Mouse (Mus musculus) gastrocnemius, postnatal 25 days (tissue): Measurements from ENCODE around the gene Epc2. TPM values are rescaled to one million over a fixed set of nuclear protein-coding genes. Genes with fewer than 3 reads are reported as not detected.

Experiments
- DNase-seq: peaks from one replicate; pipeline ENCODE4 v3.0.0; 2022
- long read RNA-seq, 2 experiments: library from polyadenylated mRNA; stranded (forward); transcript quantifications; one replicate each; pipeline ENCODE4 v2.0.0; 2021
- total RNA-seq, 2 experiments: library from RNA; stranded (reverse); gene quantifications; 1 replicate in 1 of 2; 2 replicates in 1 of 2; pipeline ENCODE4 v1.2.3; 2021

Gene Epc2
- total RNA-seq, result 10 to 100 TPM; 10.9 to 11.9 TPM
- long read RNA-seq, experiment 1, partial matches to known transcripts, result 0 of 3 reads
- long read RNA-seq, experiment 1, other reads (novel, unspliced or antisense), result 3 of 3 reads
- long read RNA-seq, experiment 2, partial matches to known transcripts, result 1 of 3 reads
- long read RNA-seq, experiment 2, other reads (novel, unspliced or antisense), result 2 of 3 reads

DNA sequence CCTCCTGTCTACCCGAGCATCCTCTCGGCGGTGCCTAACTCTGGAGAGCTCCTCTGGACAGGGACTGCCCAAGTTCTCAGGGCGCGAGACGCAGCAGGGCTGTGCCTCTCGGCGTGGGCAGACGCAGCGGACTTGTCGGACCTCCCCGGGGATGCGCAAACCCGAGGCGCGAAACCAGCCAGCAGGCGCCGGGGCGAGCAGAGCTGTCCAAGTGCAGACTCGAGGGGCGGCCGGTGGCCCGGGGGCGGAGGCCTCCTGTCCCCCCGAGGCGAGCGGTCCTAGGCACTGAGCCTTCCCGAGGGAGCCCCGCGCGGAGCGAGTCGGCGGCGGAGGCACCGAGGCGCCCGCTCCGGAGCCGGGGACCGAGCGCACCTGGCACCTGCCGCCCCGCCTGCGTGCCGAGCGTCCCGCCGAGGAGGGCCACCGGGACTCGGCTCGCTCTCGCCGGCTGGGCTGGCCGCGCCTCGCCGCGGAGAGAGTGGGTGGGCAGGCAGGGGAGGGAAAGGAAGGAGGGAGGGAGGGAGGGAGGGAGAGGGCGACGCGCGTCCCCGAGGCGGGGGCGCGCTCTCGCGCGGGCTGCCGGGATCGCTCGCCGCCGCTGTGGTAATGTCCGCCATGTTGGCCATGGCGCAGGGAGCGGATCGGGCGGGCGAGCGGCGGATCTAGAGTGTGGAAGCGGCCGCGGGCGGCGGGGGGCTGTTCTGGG is at the start of gene Epc2:
Epc2 (plus strand) TSS at position 556 of the 706 bp plus-strand sequence.
- DNase-seq, result peak; percentile 85

DNA sequence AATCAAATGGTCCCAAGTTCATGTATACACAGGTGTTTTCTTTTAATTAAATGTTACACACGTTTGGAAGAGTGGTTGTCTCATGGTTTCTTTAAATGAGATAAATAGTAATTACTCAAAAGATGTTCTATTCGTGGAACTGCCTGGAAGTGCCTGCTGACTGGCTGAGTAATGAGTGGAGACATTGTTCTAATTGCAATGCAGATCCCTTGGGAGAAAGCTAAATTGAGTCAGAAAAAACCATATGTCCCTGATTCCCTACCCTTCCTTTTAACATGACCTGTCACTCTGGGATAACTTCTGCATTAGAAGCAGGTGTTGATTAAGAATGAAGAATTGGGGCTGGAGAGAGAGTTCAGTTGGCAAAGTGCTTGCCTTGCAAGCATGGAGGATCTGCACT is 45.3 kb upstream of the Epc2 start:
- DNase-seq, result no peak

DNA sequence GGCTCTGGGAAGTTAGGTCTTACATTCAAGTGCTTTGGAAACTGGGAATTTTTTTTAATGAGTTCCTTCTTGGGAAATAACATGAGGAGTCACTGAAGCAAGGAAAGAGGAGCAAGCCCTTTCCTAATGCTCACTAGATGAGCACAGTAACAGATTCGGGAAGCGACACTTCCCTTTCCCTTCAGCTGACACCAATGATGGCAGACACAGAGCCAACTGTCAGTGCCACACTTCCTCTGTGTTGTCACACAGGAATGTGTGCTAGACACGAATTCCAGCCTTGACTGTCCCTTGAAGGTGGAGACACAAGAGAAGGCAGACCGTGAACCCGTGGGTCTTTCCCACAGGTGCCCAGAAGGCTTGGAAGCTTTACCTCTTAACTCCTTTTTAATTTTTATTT is 39.6 kb upstream of the Epc2 start:
- DNase-seq, result no peak

DNA sequence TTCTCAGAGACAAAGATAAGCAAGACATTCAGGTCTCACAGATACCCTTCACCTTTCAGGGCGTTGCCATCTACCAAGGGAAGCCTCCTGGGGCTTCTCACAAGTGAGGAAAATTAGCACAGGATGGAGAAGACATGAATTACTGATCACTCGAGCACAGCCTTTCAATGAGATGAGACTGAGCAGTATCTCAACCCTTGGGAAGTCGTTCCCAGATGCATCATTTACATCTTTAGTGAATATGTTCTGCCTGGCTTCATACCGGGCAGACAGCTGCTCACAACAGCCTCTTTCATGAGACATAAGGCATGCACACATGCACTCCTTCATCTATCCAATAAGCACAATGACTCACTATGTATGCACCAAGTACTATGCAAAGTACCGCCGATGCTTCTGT is 38.7 kb upstream of the Epc2 start:
- no peak for DNase-seq

DNA sequence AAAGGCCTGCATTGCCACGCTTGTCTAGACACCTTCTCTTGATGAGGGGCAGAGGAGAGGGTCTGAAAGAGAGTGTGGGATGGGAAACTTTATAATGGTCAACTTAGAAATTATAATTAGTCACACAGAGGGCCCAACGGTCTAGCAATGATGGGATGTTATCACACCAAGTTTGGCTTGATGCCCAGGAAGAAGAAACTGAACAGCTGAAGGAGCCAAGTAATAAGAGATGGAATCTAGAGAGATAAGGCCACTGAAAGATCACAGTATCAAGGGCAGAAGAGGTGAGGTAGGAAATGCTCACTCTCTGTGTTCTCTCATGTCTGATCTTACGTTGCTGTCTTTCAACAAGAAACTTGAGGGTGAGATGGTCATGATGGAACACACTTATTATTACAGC is 35.4 kb upstream of the Epc2 start:
- DNase-seq, result no peak

DNA sequence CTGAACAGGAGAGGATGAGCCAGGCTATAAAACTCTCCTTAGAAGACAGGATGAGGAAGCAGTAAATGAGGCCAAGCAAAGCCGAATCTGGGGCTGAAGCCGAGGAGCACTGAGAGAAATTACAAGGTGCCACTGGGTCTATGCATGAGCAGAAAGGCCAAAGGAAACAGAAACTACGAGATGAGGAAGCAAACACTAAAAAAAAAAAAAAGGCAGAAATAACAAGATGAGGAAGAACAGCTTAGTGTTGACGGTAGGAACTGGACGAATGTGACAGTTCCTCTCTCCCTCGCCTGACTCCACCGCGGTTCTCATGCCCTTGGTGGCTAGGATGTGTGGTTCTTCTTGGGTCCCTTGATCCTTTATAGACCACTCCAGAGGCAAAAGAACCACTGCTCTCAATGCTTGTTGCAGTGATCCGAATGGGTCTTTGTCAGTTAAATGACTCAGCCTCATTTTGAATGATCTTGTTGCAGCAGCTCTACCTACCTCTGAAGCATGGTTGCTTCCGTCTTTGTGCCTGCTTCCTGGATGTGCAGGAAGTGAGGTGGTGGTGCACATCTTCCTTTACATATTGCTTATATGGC is 34.2 kb upstream of the Epc2 start:
- DNase-seq, result no peak

DNA sequence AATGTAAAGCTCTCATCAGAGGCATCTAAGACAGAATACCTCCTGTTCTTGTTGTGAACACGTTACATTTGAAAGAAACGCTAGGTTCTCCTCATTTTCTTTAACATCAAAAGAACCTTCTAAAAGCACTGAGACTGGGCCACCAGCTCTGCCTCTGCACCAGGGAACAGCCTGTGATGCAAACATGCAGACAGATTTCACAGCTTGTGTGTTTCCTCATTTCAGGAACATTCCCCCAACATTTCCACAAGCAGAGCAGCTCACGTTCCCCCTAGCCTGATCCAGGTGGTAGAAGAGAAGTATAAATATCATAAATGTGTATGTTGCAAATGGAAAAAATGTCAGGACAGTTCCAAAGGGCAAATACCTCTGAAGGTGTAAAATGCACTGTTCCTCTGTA is 30.9 kb upstream of the Epc2 start:
- no peak for DNase-seq

DNA sequence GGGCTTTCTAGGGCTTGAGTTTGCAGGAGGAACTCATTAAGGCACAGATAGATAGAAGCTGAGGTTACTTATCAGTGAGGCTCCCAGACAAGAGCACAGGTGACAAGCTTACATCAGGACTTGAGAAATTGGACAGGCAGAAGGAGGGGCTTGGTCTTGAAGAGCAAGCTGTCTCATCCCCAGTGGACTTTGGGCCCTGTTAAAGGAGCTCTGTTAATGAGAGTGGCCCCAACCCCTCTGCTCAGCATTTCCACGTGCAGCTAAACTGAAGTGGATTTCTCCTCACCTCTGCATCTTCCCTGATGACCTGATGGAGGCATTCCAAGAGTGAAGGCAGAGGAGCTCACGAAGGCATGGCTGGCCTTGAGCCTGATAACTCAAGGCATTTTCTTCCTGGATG is 27.4 kb upstream of the Epc2 start:
- no peak for DNase-seq

DNA sequence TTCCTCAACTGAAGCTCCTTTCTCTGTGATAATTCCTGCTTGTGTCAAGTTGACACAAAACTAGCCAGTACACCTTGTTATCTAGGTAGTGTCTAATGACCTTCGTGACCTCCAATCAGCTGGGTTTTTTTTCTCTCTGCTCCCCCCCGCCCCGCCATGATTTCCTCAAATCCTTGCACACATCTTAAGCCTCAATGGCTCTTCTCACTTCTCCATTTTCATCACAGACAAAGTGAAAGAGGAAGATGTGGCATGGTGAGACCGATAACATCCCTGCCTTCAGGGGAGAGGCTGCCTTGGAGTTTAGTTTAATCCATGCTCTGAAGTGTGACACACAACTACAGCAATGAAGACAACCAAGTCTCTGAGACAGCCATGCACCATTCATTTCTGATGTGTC is 26.5 kb upstream of the Epc2 start:
- DNase-seq, result no peak

DNA sequence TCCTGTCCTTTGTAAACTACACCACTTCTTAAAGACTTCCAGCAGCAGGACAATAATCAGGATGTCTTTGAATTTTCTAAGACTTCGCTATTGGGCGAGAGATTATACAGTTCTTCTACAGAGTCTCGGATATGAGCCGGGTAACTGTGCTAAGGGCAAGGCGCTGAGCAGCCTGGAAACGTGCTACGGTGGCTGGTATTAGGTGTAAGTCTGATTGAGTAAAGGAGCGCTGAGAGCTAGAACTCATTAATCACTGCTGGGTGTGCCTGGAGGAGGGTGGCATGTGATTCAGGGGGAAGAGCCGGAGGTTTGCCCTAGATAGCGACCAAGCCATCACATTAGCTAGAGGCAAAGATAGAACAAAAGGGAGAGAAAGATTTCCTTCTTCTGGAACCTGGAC is 25.1 kb upstream of the Epc2 start:
- DNase-seq, result no peak

DNA sequence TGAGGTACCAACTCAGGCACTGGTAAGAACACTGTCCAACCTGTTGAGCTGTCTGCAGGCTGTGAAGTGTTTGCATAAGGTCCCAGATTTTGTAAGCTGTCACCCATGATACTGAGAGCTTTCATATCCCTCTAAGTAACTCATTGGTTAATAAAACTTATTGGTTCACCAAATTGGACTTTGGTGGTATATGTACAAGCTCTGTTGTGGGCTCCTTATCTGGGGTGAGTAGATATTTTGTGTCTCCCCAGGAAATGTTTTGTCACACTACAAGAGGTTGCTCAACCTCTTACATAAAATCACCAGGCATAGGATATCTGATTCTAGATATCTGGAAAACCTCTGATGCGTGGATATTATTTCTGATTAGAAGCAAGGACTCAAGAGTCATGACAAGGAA is 20.3 kb upstream of the Epc2 start:
- no peak for DNase-seq

DNA sequence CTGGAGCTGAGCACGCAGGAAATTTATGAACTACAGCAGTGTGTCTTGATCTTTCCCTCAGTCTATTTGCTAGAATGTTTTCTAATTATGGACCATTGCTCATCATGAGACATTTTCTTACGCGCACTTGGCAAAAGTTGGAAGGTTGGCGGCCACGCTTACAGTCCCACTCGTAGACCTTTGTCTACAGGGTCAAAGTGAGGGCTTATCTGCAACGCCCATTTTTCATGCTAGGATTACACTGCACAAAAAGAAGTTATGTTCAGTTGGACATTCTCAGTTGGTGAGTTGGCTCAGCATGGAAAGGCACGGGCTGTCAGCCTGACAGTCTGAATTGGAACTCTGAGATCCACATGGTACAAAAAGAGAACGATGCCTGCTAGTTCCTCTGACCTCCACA is 18.1 kb upstream of the Epc2 start:
- no peak for DNase-seq

DNA sequence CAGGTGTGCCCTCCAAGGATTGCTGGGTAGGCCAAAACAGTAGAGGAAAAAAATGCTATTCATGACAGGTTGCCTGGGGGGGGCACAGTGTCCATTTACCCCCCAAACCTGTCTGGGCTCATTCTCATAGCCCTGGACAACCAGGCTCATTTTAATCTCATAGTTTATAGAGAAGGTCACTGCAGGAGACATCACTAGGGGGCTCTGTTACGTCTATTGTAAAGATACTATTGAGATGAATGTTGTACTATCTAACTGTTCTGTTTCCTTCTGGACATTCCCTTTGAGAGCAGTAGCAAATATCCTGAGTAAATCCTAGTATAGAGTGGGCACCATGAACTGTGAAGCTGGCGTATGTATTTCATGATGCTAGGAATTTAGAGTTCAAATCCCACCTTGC is 5.0 kb upstream of the Epc2 start:
- no peak for DNase-seq

DNA sequence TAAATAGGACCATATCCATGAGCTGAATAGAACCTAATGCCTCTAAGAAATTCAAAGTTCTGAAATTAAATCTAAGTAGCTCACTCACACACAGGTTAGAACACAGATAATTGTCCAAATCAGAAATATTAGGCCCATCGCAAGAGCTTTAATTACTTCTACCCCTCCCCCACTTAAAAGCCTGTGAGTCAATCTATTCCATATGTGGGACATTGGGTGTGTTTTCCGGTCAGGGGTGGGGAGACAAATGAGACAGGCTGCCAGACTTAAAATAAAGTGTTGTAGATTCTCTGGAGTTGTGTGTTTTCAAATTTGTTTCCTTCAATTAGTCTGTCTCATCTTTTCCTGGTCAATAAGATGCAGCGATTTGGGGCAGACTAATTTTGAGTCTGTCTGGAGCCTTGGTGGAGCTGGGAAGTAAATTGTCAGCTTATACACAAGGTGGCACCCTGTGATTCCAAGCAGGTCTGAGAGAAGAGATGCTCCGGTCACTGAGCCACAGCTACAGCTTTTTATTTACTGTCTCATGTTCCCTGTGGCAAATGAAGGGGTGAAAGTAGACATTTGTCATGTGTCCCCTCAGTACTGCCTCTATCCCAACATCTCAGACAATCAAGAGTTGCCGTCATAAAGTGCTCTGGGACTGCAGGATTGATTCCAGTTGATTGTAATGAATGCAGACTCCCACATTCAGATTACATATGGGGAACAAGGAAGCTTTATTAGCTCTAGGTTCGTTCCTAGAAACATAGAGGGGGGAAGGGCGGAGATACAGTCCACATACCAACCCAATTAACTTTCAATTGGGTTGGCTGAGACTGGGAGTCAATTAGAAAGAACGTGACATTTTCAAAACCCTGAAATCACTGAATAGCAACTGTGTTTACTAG is 3.5 kb upstream of the Epc2 start:
- no peak for DNase-seq

DNA sequence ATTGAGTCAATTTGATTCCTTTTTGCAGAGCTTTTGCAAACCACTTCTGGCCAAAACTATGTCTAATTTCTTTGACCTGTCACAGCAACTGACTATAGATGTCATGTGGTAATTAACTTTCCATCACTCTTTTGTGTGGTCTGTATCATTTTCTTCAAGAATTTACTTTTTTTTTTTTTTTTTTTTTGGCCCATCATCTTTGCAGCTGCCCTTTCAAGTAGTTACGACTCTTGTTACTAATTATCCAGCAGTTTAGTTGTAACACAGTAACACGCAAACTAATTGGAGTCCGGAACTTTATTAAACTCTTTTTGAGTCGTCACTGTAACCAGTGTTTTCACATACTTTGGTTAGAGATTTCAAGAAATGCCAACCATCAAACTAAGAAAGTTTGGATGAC is 819 bp upstream of the Epc2 start:
- DNase-seq, result no peak

DNA sequence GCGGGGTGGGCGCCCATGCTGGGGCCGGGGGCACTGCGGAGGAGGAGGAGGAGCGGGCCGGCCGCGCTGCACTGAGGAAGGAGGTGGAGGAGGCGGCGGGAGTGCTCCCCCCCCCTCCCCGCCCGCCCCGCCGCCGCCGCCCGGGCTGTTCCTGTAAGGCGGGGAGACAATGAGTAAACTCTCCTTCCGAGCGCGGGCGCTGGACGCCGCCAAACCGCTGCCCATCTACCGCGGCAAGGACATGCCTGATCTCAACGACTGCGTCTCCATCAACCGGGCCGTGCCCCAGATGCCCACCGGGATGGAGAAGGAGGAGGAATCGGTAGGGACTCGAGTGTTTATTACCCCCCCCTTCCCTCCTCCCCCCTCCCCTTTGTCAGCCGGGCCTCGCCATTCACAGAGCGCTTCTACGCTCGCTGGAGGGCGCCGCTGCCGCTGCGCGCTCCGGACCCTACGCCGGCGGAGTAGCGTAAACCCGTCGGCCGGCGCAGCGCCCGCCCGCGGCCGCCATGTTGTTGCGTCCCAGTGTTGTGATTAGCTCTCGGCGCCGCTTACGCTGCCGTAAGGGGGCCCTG is 438 bp downstream of the Epc2 start:
- DNase-seq, result peak; percentile 94

DNA sequence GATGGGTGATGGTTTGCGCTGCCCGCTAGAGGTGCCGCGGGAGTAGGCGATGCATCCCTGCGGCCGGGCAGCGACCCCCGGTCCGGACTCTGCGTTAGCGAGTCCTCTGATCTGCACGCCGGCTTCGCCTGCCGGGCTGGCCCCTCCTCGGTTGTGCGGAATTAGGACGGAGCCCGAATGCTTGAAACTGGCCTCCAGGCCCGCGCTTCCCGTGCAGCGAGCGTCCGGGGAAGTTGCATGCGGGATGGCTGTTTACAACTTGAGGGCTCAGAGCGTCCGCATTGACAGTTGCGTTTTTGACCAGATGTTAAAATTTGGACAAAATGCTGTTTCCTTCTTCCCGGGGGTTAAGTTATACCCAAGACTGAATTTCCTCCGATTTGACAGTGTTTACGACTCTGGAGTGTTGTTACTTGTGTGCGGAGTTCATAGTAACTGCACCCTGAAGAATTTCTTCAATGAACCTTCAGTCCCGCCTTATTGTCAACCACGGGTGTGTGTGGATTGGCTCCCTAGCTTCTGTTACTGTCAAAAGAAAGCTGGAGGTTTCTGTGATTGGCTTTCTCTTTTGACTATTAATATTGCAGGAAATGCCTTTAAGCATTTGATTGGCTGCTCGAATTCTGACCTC is 1.3 kb downstream of the Epc2 start:
- peak; percentile 46 for DNase-seq

DNA sequence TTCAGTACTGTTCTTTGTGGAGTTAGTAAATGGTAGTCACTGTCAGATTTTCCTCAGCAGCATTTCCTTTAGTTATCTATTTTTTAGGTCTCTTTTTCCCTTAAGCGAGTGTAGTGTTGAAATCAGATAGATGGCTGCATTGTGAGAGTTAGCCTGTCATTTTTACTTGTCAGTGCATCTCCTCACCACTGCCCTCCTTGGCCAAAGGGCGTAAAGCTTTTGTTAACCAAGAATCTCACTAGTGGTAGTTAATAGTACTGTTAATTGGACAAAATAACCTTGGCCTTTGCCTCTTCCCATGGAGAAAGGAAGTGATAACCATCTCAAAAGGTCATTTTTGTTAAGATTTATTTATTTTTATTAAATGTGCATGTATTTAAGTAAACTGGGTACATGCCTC is 6.5 kb downstream of the Epc2 start:
- no peak for DNase-seq

DNA sequence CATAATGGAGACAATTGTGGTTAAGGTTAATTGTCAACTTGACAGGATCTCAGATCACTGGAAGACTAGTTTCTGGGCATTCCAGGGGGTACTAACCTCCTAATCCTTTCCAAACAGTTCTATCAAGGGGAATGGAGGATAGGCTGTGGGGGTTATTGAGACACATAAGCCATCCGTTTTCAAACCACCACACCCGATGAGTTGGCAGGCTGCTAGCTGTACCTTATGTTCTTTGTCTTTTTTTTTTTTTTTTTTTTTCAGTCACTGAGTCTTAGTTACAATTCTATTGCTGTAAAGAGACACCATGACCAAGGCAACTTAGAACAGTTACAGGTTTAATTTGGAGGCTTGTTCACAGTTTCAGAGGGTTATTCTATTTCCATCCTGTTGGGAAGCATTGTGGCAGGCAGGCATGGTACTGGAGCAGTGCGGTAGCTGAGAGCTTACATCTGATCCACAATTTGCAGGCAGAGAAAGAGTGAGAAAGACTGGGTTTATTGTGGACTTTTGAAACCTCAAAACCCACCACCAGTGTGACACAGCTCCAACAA is 14.5 kb downstream of the Epc2 start:
- no peak for DNase-seq

DNA sequence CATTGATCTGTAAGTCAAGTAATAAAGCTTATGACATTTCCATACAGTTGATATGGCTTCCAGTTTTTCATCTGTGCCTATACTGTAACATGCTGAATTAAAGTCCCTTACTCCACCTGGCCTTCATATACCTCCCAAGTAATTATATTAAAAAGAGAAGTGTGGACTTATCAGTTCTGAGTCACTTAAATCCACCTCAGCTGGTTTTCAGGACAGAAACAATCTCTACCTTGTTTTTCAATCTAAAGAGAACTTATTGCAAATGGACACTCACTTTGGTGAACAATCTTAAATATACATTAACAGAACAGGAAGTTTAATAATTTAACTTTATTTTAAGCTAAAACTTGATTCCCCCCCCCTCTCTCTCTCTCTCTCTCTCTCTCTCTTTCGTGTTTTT is 15.8 kb downstream of the Epc2 start:
- no peak for DNase-seq

DNA sequence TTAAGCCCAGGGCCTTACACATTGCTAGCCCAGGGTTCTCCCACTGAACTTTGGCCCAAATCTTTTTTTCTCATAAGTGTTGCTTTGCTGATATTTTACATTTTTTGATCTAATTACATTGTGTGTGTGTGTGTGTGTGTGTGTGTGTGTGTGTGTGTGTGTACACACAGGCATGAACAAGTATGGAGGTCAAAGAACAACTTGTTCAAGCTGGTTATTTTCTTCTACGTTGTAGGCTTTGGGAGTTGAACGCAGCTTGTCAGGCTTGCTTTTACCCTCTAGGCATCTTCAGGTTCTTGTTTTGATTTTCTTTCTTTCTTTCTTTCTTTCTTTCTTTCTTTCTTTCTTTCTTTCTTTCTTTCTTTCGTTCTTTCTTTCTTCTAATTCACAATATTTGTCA is 19.9 kb downstream of the Epc2 start:
- DNase-seq, result no peak
